Mouse (Mus musculus): ENCODE data around the gene Gm21958.

- TF ChIP-seq CTCF (IDR thresholded peaks at IDR 0.05; ENCODE audit: borderline replicate concordance, insufficient read depth, low read depth, low read length) (no peak), POLR2A (IDR thresholded peaks at IDR 0.05; ENCODE audit: borderline replicate concordance, insufficient read depth, low read length) (no peak)
Observed at GRCm38 (mm10) chr3:54668722-54669121, 45.4 kb downstream of the Gm21958 start.
